Mouse (Mus musculus) forebrain, embryonic 16.5 days (tissue): Measurements from ENCODE around the gene Nav1. TPM values are rescaled to one million over a fixed set of nuclear protein-coding genes. Genes with fewer than 3 reads are reported as not detected.

Experiments used
- ATAC-seq: fragments of 200-750 bp; cut with Nextera tagmentation; 2 replicates; pipeline ENCODE4 v1.8.0; 2017; ENCODE audit warnings: mild to moderate bottlenecking, moderate library complexity
- H3K27ac ChIP-seq: fragments of 300-500 bp; sonication (generic); 2 replicates; pipeline ENCODE4 v1.5.1; 2014; ENCODE audit warnings: low read length, control low read depth
- H3K27me3 ChIP-seq: fragments of 300-500 bp; sonication (generic); replicated peaks from 2 replicates; pipeline ENCODE4 v1.6.1; 2014; ENCODE audit warnings: low read length; ENCODE audit not compliant: control insufficient read depth, insufficient read depth
- H3K36me3 ChIP-seq: fragments of 300-500 bp; sonication (generic); 2 replicates; pipeline ENCODE4 v1.6.1; 2014; ENCODE audit not compliant: control insufficient read depth, insufficient read depth
- H3K4me1 ChIP-seq: fragments of 300-500 bp; sonication (generic); replicated peaks from 2 replicates; pipeline ENCODE4 v1.6.1; 2014; ENCODE audit warnings: low read length; ENCODE audit not compliant: control insufficient read depth, insufficient read depth
- H3K4me2 ChIP-seq: fragments of 300-500 bp; sonication (generic); 2 replicates; pipeline ENCODE4 v1.6.1; 2014; ENCODE audit warnings: mild to moderate bottlenecking, low read length, control low read depth
- H3K4me3 ChIP-seq: fragments of 300-500 bp; sonication (generic); replicated peaks from 2 replicates; pipeline ENCODE4 v1.5.1; 2014; ENCODE audit warnings: mild to moderate bottlenecking, low read length, control low read depth
- H3K9ac ChIP-seq: fragments of 300-500 bp; sonication (generic); replicated peaks from 2 replicates; pipeline ENCODE4 v1.6.1; 2014; ENCODE audit warnings: low read depth, low read length, control low read depth
- H3K9me3 ChIP-seq: fragments of 300-500 bp; sonication (generic); 2 replicates; pipeline ENCODE4 v1.6.1; 2016; ENCODE audit warnings: low read length; ENCODE audit not compliant: control insufficient read depth
- WGBS: fragments of 180-500 bp; shearing (Covaris S2); extraction: QIAGEN DNeasy Blood & Tissue Kit; methylation state at CpG from one replicate; pipeline ENCODE4 v1.1.7; 2014; 5-methylcytosine and 5-hydroxymethylcytosine counted together
- polyA plus RNA-seq: library from polyadenylated mRNA; unstranded; fragments of >200 nt; fragmentation: Nextera tagmentation; extraction: Ambion mirVana; gene quantifications from 2 replicates; pipeline ENCODE4 v1.2.1, GENCODE M21; 2015

Nav1 gene
- polyA plus RNA-seq, 1 experiment from 2014 or later, result 62.6 TPM

GRCm38 (mm10) chr1:135523780-135524517, 83.1 kb downstream of the Nav1 start:
- Histone ChIP-seq H3K36me3 (peaks cover 9% of the 10 kb centered on the region), H3K4me1 (peaks cover 15% of the 10 kb centered on the region), H3K4me3 (no peak overlapping the region), H3K4me2 (no peak overlapping the region), H3K9me3 (peaks cover 3% of the 10 kb centered on the region; the same call in 1 of the 2 replicates), H3K27ac (0 out of 2 replicates have a peak overlapping the region, but pooled peaks have one; percentile 29), H3K9ac (no peak overlapping the region), H3K27me3 (no peaks in the 10 kb centered on the region)
- WGBS, result 77% methylated on average over 12 of the region's 12 CpGs
- peak; percentile 46; the same call in 1 of the 2 replicates for ATAC-seq

GRCm38 (mm10) chr1:135523344-135523743, 83.8 kb downstream of the Nav1 start:
- Histone ChIP-seq H3K9ac (no peak overlapping the region), H3K4me1 (peaks cover 21% of the 10 kb centered on the region), H3K4me3 (no peak overlapping the region), H3K27ac (no peak overlapping the region), H3K4me2 (no peak overlapping the region), H3K9me3 (peaks cover 3% of the 10 kb centered on the region; the same call in 1 of the 2 replicates), H3K27me3 (no peaks in the 10 kb centered on the region), H3K36me3 (peaks cover 6% of the 10 kb centered on the region)
- no peak for ATAC-seq
- WGBS, result 88% methylated on average over 2 of the region's 2 CpGs

GRCm38 (mm10) chr1:135520550-135521168, 86.4 kb downstream of the Nav1 start:
- Histone ChIP-seq H3K4me3 (no peak overlapping the region), H3K4me2 (no peak overlapping the region), H3K4me1 (peaks cover 39% of the 10 kb centered on the region), H3K36me3 (no peaks in the 10 kb centered on the region), H3K9ac (no peak overlapping the region), H3K27ac (no peak overlapping the region), H3K9me3 (peaks cover 3% of the 10 kb centered on the region; the same call in 1 of the 2 replicates), H3K27me3 (no peaks in the 10 kb centered on the region)
- 81% methylated on average over 13 of the region's 13 CpGs for WGBS
- ATAC-seq, result no peak

- H3K27ac ChIP-seq, result peak overlapping the region; percentile 61
- H3K36me3 ChIP-seq, result no peaks in the 10 kb centered on the region
- no peak overlapping the region for H3K4me3 ChIP-seq
- H3K9me3 ChIP-seq, result peaks cover 3% of the 10 kb centered on the region; the same call in 1 of the 2 replicates
- H3K4me2 ChIP-seq, result peak overlapping the region; percentile 5; the same call in 1 of the 2 replicates
- 12% methylated on average over 5 of the region's 5 CpGs for WGBS
- no peaks in the 10 kb centered on the region for H3K27me3 ChIP-seq
- H3K9ac ChIP-seq, result no peak overlapping the region
- H3K4me1 ChIP-seq, result peaks cover 45% of the 10 kb centered on the region
- peak; percentile 92 for ATAC-seq
Observed at GRCm38 (mm10) chr1:135518661-135519060, 88.4 kb downstream of the Nav1 start.

GRCm38 (mm10) chr1:135517469-135517868, 89.6 kb downstream of the Nav1 start:
- no peak overlapping the region for H3K27ac ChIP-seq
- H3K9ac ChIP-seq, result no peak overlapping the region
- no peak overlapping the region for H3K4me3 ChIP-seq
- no peaks in the 10 kb centered on the region for H3K36me3 ChIP-seq
- H3K4me2 ChIP-seq, result no peak overlapping the region
- WGBS, result 91% methylated on average over 6 of the region's 6 CpGs
- H3K4me1 ChIP-seq, result peaks cover 53% of the 10 kb centered on the region
- H3K9me3 ChIP-seq, result peaks cover 3% of the 10 kb centered on the region; the same call in 1 of the 2 replicates
- ATAC-seq, result no peak
- H3K27me3 ChIP-seq, result no peaks in the 10 kb centered on the region

- no peak for ATAC-seq
- H3K9ac ChIP-seq, result no peak overlapping the region
- no peak overlapping the region for H3K27ac ChIP-seq
- no peak overlapping the region for H3K4me3 ChIP-seq
- no peak overlapping the region for H3K4me2 ChIP-seq
- H3K4me1 ChIP-seq, result peaks cover 55% of the 10 kb centered on the region
- H3K36me3 ChIP-seq, result no peaks in the 10 kb centered on the region
- H3K9me3 ChIP-seq, result peaks cover 2% of the 10 kb centered on the region; the same call in 1 of the 2 replicates
- 78% methylated on average over 10 of the region's 10 CpGs for WGBS
- no peaks in the 10 kb centered on the region for H3K27me3 ChIP-seq
Observed at GRCm38 (mm10) chr1:135516511-135517305, 90.4 kb downstream of the Nav1 start.

- H3K27ac ChIP-seq, result no peak overlapping the region
- H3K9ac ChIP-seq, result no peak overlapping the region
- H3K27me3 ChIP-seq, result no peaks in the 10 kb centered on the region
- no peak for ATAC-seq
- WGBS, result 90% methylated on average over 12 of the region's 12 CpGs
- no peak overlapping the region for H3K4me2 ChIP-seq
- no peak overlapping the region for H3K4me3 ChIP-seq
- H3K36me3 ChIP-seq, result no peaks in the 10 kb centered on the region
- H3K4me1 ChIP-seq, result peaks cover 61% of the 10 kb centered on the region
- no peaks in the 10 kb centered on the region for H3K9me3 ChIP-seq
Observed at GRCm38 (mm10) chr1:135515633-135516238, 91.4 kb downstream of the Nav1 start.

GRCm38 (mm10) chr1:135514913-135515632, 92.0 kb downstream of the Nav1 start:
- Histone ChIP-seq H3K4me2 (no peak overlapping the region), H3K4me1 (peaks cover 68% of the 10 kb centered on the region), H3K4me3 (no peak overlapping the region), H3K36me3 (no peaks in the 10 kb centered on the region), H3K27me3 (no peaks in the 10 kb centered on the region), H3K9me3 (no peaks in the 10 kb centered on the region), H3K9ac (no peak overlapping the region), H3K27ac (no peak overlapping the region)
- no peak for ATAC-seq
- WGBS, result 66% methylated on average over 9 of the region's 9 CpGs
